Mouse (Mus musculus) thymus, adult 2 months (tissue): ENCODE results near the gene Nfia. TPM values are rescaled to one million over a fixed set of nuclear protein-coding genes. Genes with fewer than 3 reads are reported as not detected.

ENCODE experiments used
- DNase-seq: peaks from one replicate; pipeline ENCODE4 v3.0.0; 2021
- H3K27ac ChIP-seq: fragments of 200-500 bp; 2 replicates; pipeline ENCODE4 v1.5.1; 2012; ENCODE audit warnings: low read length, control low read depth; ENCODE audit not compliant: control insufficient read depth, insufficient read depth
- H3K27me3 ChIP-seq: fragments of 200-500 bp; 2 replicates; pipeline ENCODE4 v1.6.1; 2012; ENCODE audit warnings: mild to moderate bottlenecking, low read length, moderate library complexity, mixed read lengths; ENCODE audit not compliant: control insufficient read depth, insufficient read depth
- H3K36me3 ChIP-seq: fragments of 200-500 bp; 2 replicates; pipeline ENCODE4 v1.6.1; 2012; ENCODE audit warnings: mild to moderate bottlenecking, low read length, moderate library complexity; ENCODE audit not compliant: control insufficient read depth, insufficient read depth
- H3K4me1 ChIP-seq: fragments of 200-500 bp; replicated peaks from 2 replicates; pipeline ENCODE4 v1.6.1; 2012; ENCODE audit warnings: low read length; ENCODE audit not compliant: control insufficient read depth, insufficient read depth
- H3K4me3 ChIP-seq: fragments of 200-500 bp; 2 replicates; pipeline ENCODE4 v1.5.1; 2012; ENCODE audit warnings: mild to moderate bottlenecking, low read length, control low read depth, moderate library complexity; ENCODE audit not compliant: control insufficient read depth, insufficient read depth
- CTCF ChIP-seq: fragments of 200-500 bp; IDR thresholded peaks from 2 replicates; pipeline ENCODE4 v1.5.1; 2012; ENCODE audit warnings: mild to moderate bottlenecking, control low read depth, low read length, moderate library complexity, borderline replicate concordance; ENCODE audit not compliant: control insufficient read depth, poor library complexity, insufficient read depth; ENCODE audit errors: extremely low read depth
- POLR2A ChIP-seq: fragments of 200-500 bp; IDR thresholded peaks from 2 replicates; pipeline ENCODE4 v1.6.1; 2012; ENCODE audit warnings: mild to moderate bottlenecking, low read length, control low read depth, moderate library complexity; ENCODE audit not compliant: control insufficient read depth, poor library complexity, insufficient read depth; ENCODE audit errors: extremely low read depth
- WGBS: fragments of 180-500 bp; shearing (Covaris S2); methylation state at CpG from one replicate; pipeline ENCODE4 v1.1.7; 2018; 5-methylcytosine and 5-hydroxymethylcytosine counted together
- polyA plus RNA-seq: library from polyadenylated mRNA; depleted of rRNA; stranded (reverse); fragments of >200 nt; gene quantifications from 2 replicates; pipeline ENCODE4 v1.2.3, GENCODE M21; 2012

Gene Nfia
- polyA plus RNA-seq, 1 experiment, result 26.4 TPM

- H3K4me1 ChIP-seq, result no peaks in the 10 kb centered on the region
- no peak for TF ChIP-seq CTCF
- no peak for TF ChIP-seq POLR2A
- 95% methylated on average over 7 of the region's 7 CpGs for WGBS
- no peaks in the 10 kb centered on the region for H3K27me3 ChIP-seq
- DNase-seq, result no peak
- H3K36me3 ChIP-seq, result no peaks in the 10 kb centered on the region
- H3K4me3 ChIP-seq, result no peak overlapping the region
- H3K27ac ChIP-seq, result no peak overlapping the region
Observed at GRCm38 (mm10) chr4:98076106-98076505, 303.6 kb downstream of the Nfia start.

DNA sequence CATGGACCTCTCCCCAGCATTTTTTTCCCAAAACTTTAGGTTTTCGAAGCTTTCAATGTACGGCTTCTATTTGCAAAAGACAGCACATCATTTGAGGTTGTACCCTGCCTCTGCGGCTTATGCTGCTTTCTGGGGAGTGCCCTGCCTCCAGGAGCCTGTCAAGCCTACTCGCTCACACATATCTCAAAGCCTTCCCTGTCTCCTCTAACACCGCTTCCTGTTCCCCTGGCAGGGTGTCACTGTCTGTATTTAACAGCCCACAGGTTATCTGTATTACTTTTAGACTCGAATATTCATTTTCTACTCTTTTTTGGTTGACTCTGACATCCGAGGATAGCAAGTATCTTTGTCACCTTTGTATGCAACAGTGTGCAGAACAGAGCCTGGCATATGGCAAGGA, 304.1 kb downstream of the Nfia start:
- Histone ChIP-seq H3K27ac (no peak overlapping the region), H3K27me3 (no peaks in the 10 kb centered on the region), H3K36me3 (no peaks in the 10 kb centered on the region), H3K4me1 (peaks cover 4% of the 10 kb centered on the region), H3K4me3 (no peak overlapping the region)
- DNase-seq, result no peak
- WGBS, result 92% methylated on average over 7 of the region's 7 CpGs
- no peak for TF ChIP-seq CTCF
- TF ChIP-seq POLR2A, result no peak

GRCm38 (mm10) chr4:98080586-98080985, 308.1 kb downstream of the Nfia start:
- WGBS, result 91% methylated on average over 1 of the region's 1 CpGs
- Histone ChIP-seq H3K27ac (no peak overlapping the region), H3K4me1 (peaks cover 13% of the 10 kb centered on the region), H3K4me3 (no peak overlapping the region), H3K36me3 (no peaks in the 10 kb centered on the region), H3K27me3 (no peaks in the 10 kb centered on the region)
- TF ChIP-seq CTCF (no peak), POLR2A (no peak)
- no peak for DNase-seq

GRCm38 (mm10) chr4:98081962-98082361, 309.4 kb downstream of the Nfia start:
- no peak for DNase-seq
- WGBS, result 85% methylated on average over 1 of the region's 1 CpGs
- H3K4me3 ChIP-seq, result no peak overlapping the region
- peaks cover 19% of the 10 kb centered on the region for H3K4me1 ChIP-seq
- H3K27ac ChIP-seq, result no peak overlapping the region
- TF ChIP-seq CTCF (no peak), POLR2A (no peak)
- no peaks in the 10 kb centered on the region for H3K36me3 ChIP-seq
- H3K27me3 ChIP-seq, result no peaks in the 10 kb centered on the region

GRCm38 (mm10) chr4:98082512-98082911, 310.0 kb downstream of the Nfia start:
- 20% methylated on average over 4 of the region's 4 CpGs for WGBS
- no peak overlapping the region for H3K4me3 ChIP-seq
- H3K27me3 ChIP-seq, result no peaks in the 10 kb centered on the region
- TF ChIP-seq POLR2A (no peak), CTCF (no peak)
- peaks cover 22% of the 10 kb centered on the region for H3K4me1 ChIP-seq
- no peaks in the 10 kb centered on the region for H3K36me3 ChIP-seq
- DNase-seq, result no peak
- peak overlapping the region; percentile 22; the same call in 1 of the 2 replicates for H3K27ac ChIP-seq

GRCm38 (mm10) chr4:98085060-98085459, 312.5 kb downstream of the Nfia start:
- Histone ChIP-seq H3K4me1 (peaks cover 22% of the 10 kb centered on the region), H3K27ac (no peak overlapping the region), H3K27me3 (no peaks in the 10 kb centered on the region), H3K36me3 (no peaks in the 10 kb centered on the region), H3K4me3 (no peak overlapping the region)
- TF ChIP-seq POLR2A, result no peak
- DNase-seq, result no peak
- 97% methylated on average over 6 of the region's 6 CpGs for WGBS

GRCm38 (mm10) chr4:98086976-98087375, 314.4 kb downstream of the Nfia start:
- H3K36me3 ChIP-seq, result no peaks in the 10 kb centered on the region
- H3K27me3 ChIP-seq, result no peaks in the 10 kb centered on the region
- H3K27ac ChIP-seq, result no peak overlapping the region; the same call in 1 of the 2 replicates
- no peak overlapping the region for H3K4me3 ChIP-seq
- TF ChIP-seq CTCF (no peak), POLR2A (no peak)
- peaks cover 29% of the 10 kb centered on the region for H3K4me1 ChIP-seq
- WGBS, result 38% methylated on average over 4 of the region's 4 CpGs
- no peak for DNase-seq
